Mouse (Mus musculus): ENCODE measurements at regions not wholly inside any gene's neighbourhood (a gene's known extent, or its start where the extent isn't known, plus 50 kb on each side); places are given as distances from the start of the nearest gene placed in this dataset.

GRCm38 (mm10) chr10:22893442-22893985, 73.5 kb upstream of the Tcf21 start:
- no peak for DNase-seq
- intact Hi-C loops (cut with DNase I): no loop called here
- Histone ChIP-seq H3K4me3 (no peak overlapping the region), H3K27ac (no peak overlapping the region)
- no peak for TF ChIP-seq CTCF (IDR thresholded peaks at IDR 0.05)

GRCm38 (mm10) chr10:22887451-22887850, 67.5 kb upstream of the Tcf21 start:
- no peak for TF ChIP-seq CTCF (IDR thresholded peaks at IDR 0.05)
- H3K27ac ChIP-seq: no peak overlapping the region
- DNase-seq: peak; percentile 44
- intact Hi-C loops (cut with DNase I): no loop called here
- no peak overlapping the region for H3K4me3 ChIP-seq

GRCm38 (mm10) chr10:22879714-22880113, 59.7 kb upstream of the Tcf21 start:
- H3K4me3 ChIP-seq: no peak overlapping the region
- intact Hi-C loops (cut with DNase I): no loop called here
- no peak overlapping the region for H3K27ac ChIP-seq
- no peak for TF ChIP-seq CTCF (IDR thresholded peaks at IDR 0.05)
- DNase-seq: no peak

GRCm38 (mm10) chr10:22877536-22878130, 57.7 kb upstream of the Tcf21 start:
- no peak overlapping the region for H3K4me3 ChIP-seq
- intact Hi-C loops (cut with DNase I): no loop called here
- no peak for TF ChIP-seq CTCF (IDR thresholded peaks at IDR 0.05)
- no peak for DNase-seq
- H3K27ac ChIP-seq: no peak overlapping the region

GRCm38 (mm10) chr10:22877028-22877427, 57.1 kb upstream of the Tcf21 start:
- TF ChIP-seq CTCF (IDR thresholded peaks at IDR 0.05): no peak
- Histone ChIP-seq H3K4me3 (no peak overlapping the region), H3K27ac (no peak overlapping the region)
- intact Hi-C loops (cut with DNase I): no loop called here
- no peak for DNase-seq

- no peak for DNase-seq
- Histone ChIP-seq H3K27ac (0 out of 2 replicates have a peak overlapping the region, but pooled peaks have one; percentile 16), H3K4me3 (no peak overlapping the region)
- intact Hi-C loops (cut with DNase I): no loop called here
- TF ChIP-seq CTCF (IDR thresholded peaks at IDR 0.05): no peak
These were observed 55.7 kb upstream of the Tcf21 start for GRCm38 (mm10) chr10:22875675-22876074.

- DNase-seq: no peak
- Histone ChIP-seq H3K27ac (0 out of 2 replicates have a peak overlapping the region, but pooled peaks have one; percentile 16), H3K4me3 (no peak overlapping the region)
- intact Hi-C loops (cut with DNase I): no loop called here
- TF ChIP-seq CTCF (IDR thresholded peaks at IDR 0.05): no peak
These were observed 55.2 kb upstream of the Tcf21 start for GRCm38 (mm10) chr10:22875181-22875580.

Measured in gastrocnemius, adult 2 months (tissue).